Mouse (Mus musculus) kidney, postnatal 0 days (tissue): ENCODE measurements at regions not wholly inside any gene's neighbourhood (a gene's known extent, or its start where the extent isn't known, plus 50 kb on each side); places are given as distances from the start of the nearest gene placed in this dataset.

Source experiments
- ATAC-seq: fragments of 200-750 bp; cut with Nextera tagmentation; replicated peaks from 2 replicates; pipeline ENCODE4 v1.8.0; 2017; ENCODE audit warnings: low read depth, moderate number of reproducible peaks, moderate TSS enrichment, moderate library complexity; ENCODE audit not compliant: low FRiP score
- DNase-seq: peaks from one replicate; pipeline ENCODE4 v3.0.0-alpha.2; 2016; ENCODE audit warnings: low spot score
- H3K27ac ChIP-seq: fragments of 300-500 bp; sonication (generic); 2 replicates; pipeline ENCODE4 v1.5.1; 2014; ENCODE audit warnings: mild to moderate bottlenecking
- H3K27me3 ChIP-seq: fragments of 300-500 bp; sonication (generic); 2 replicates; pipeline ENCODE4 v1.6.1; 2014; ENCODE audit warnings: low read length, mixed read lengths; ENCODE audit not compliant: insufficient read depth
- H3K36me3 ChIP-seq: fragments of 300-500 bp; sonication (generic); 2 replicates; pipeline ENCODE4 v1.6.1; 2014; ENCODE audit warnings: low read length, mixed read lengths; ENCODE audit not compliant: insufficient read depth
- H3K4me1 ChIP-seq: fragments of 300-500 bp; sonication (generic); replicated peaks from 2 replicates; pipeline ENCODE4 v1.6.1; 2014; ENCODE audit warnings: antibody characterized with exemption, low read length, mixed read lengths; ENCODE audit not compliant: insufficient read depth
- H3K4me2 ChIP-seq: fragments of 300-500 bp; sonication (generic); 2 replicates; pipeline ENCODE4 v1.6.1; 2014; ENCODE audit warnings: mild to moderate bottlenecking, low read length, moderate library complexity, mixed read lengths
- H3K4me3 ChIP-seq: fragments of 300-500 bp; sonication (generic); replicated peaks from 2 replicates; pipeline ENCODE4 v1.5.1; 2014; ENCODE audit warnings: low read depth, low read length
- H3K9ac ChIP-seq: fragments of 300-500 bp; sonication (generic); 2 replicates; pipeline ENCODE4 v1.6.1; 2014; ENCODE audit warnings: low read depth, low read length
- H3K9me3 ChIP-seq: fragments of 300-500 bp; sonication (generic); replicated peaks from 2 replicates; pipeline ENCODE4 v1.6.1; 2016; ENCODE audit warnings: low read length, inconsistent platforms, mixed read lengths
- CTCF ChIP-seq: IDR thresholded peaks from 2 replicates; pipeline ENCODE4 v1.5.1; 2016; ENCODE audit warnings: antibody characterized with exemption, low read depth, mild to moderate bottlenecking, moderate library complexity
- WGBS: fragments of 180-500 bp; shearing (Covaris S2); extraction: QIAGEN DNeasy Blood & Tissue Kit; methylation state at CpG from one replicate; pipeline ENCODE4 v1.1.7; 2014; 5-methylcytosine and 5-hydroxymethylcytosine counted together

DNA sequence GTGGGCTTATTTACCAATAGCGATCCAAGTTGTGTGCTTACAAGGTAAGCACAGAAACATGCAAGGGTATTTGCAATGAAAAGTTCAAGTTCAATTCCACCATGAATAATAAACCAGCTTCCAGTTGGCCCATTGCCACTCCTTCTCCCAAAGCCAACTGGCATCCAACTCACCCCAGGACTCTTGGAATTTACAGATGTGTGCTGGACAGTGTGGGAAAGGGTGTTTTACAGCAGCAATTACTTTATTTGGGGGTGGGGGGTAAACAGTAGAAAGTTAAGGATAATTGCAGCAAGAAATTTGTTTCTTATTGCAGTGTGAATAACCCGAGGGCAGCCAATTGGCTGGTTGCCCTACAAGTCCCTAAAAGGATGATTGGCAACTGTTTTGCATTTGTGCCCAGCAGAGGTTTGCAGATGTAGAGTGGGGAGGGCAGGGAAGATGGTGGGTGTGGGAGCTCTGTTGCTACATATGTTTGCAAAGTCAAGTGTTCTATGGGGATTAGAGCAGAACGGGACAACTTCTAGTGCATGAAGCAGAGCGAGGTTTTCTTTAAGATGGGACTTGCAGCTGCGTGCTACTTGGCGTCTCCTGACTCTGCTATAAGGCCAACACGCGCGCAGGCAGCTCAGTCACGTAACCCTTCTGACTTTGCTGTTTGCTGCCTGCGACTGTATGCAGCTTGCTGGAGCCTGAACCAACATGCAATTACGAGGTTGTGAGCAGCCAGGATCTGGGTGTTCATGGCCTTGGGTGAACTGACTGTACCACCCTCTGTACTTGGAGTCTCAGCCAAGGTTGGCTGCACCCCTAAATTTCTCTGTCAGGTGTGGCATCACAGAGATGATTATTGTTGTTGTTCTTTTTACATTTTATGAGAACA is 271.9 kb downstream of the Map2k6 start:
- Histone ChIP-seq H3K27ac (no peak overlapping the region), H3K9me3 (no peaks in the 10 kb centered on the region), H3K4me3 (no peak overlapping the region), H3K9ac (no peak overlapping the region), H3K4me2 (no peak overlapping the region), H3K27me3 (no peaks in the 10 kb centered on the region), H3K4me1 (no peaks in the 10 kb centered on the region), H3K36me3 (no peaks in the 10 kb centered on the region)
- TF ChIP-seq CTCF, result no peak
- DNase-seq, result no peak
- ATAC-seq, result no peak
- WGBS, result 78% methylated on average over 12 of the region's 12 CpGs

DNA sequence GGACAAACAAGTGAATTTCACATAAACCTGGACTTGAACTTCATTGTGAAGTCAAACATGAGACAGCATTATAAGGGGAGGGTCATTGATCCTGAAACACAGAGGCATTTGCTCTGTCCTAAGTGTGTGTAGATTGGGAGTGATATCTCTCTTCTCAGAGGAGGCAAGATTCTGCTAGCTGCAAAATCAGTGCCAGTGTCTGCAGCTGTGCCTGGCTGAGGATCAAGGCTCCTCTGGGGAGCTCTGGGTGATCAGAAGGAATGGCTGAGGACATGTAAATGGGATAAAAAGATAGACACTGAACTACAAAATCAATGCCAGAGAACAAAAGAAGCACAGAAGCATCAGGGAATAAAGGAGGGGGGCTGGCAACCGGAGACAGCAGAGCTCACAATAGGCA is 274.0 kb downstream of the Map2k6 start:
- H3K27me3 ChIP-seq, result no peaks in the 10 kb centered on the region
- no peaks in the 10 kb centered on the region for H3K36me3 ChIP-seq
- H3K9me3 ChIP-seq, result no peaks in the 10 kb centered on the region
- H3K27ac ChIP-seq, result no peak overlapping the region
- no peaks in the 10 kb centered on the region for H3K4me1 ChIP-seq
- TF ChIP-seq CTCF, result no peak
- DNase-seq (no peak), ATAC-seq (no peak)
- no peak overlapping the region for H3K4me2 ChIP-seq
- H3K9ac ChIP-seq, result no peak overlapping the region
- WGBS, result 73% methylated on average over 1 of the region's 1 CpGs
- H3K4me3 ChIP-seq, result no peak overlapping the region

GRCm38 (mm10) chr11:110692824-110693223 is 275.0 kb upstream of the Kcnj16 start:
- Histone ChIP-seq H3K4me2 (no peak overlapping the region), H3K27me3 (no peaks in the 10 kb centered on the region), H3K4me3 (no peak overlapping the region), H3K9me3 (no peaks in the 10 kb centered on the region), H3K4me1 (no peaks in the 10 kb centered on the region), H3K27ac (no peak overlapping the region), H3K9ac (no peak overlapping the region), H3K36me3 (no peaks in the 10 kb centered on the region)
- TF ChIP-seq CTCF, result no peak
- WGBS, result 88% methylated on average over 4 of the region's 4 CpGs
- ATAC-seq (no peak), DNase-seq (no peak)

- no peaks in the 10 kb centered on the region for H3K9me3 ChIP-seq
- no peak for TF ChIP-seq CTCF
- WGBS, result 68% methylated on average over 6 of the region's 6 CpGs
- no peak overlapping the region for H3K4me2 ChIP-seq
- no peak for DNase-seq
- H3K4me3 ChIP-seq, result no peak overlapping the region
- H3K9ac ChIP-seq, result no peak overlapping the region
- H3K27me3 ChIP-seq, result no peaks in the 10 kb centered on the region
- no peak for ATAC-seq
- H3K27ac ChIP-seq, result no peak overlapping the region
- no peaks in the 10 kb centered on the region for H3K4me1 ChIP-seq
- H3K36me3 ChIP-seq, result no peaks in the 10 kb centered on the region
Observed at GRCm38 (mm10) chr11:110697067-110697466, 270.8 kb upstream of the Kcnj16 start.

DNA sequence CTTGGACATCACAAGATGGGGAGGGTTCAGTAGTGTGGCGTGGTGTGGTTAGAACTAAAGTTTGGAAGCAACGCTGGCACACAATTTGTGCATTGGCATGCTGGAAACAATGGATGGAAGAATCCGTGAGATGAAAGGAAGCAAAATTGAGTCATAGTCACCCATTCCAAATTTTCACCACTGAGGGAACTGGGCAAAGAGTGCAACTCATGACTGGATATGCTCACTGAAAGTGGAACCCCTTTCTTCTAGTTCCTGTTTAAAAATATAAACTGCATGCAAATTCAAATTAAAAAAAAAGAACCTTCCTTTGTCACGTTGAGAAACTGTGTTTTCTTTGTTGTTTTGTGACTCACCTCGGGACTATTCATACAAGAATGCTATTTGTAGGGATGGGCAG is 269.5 kb upstream of the Kcnj16 start:
- DNase-seq (no peak), ATAC-seq (no peak)
- WGBS, result 78% methylated on average over 5 of the region's 5 CpGs
- H3K4me1 ChIP-seq, result no peaks in the 10 kb centered on the region
- no peaks in the 10 kb centered on the region for H3K36me3 ChIP-seq
- H3K27ac ChIP-seq, result no peak overlapping the region
- H3K9ac ChIP-seq, result no peak overlapping the region
- no peaks in the 10 kb centered on the region for H3K9me3 ChIP-seq
- H3K4me2 ChIP-seq, result no peak overlapping the region
- H3K27me3 ChIP-seq, result no peaks in the 10 kb centered on the region
- no peak for TF ChIP-seq CTCF
- no peak overlapping the region for H3K4me3 ChIP-seq

DNA sequence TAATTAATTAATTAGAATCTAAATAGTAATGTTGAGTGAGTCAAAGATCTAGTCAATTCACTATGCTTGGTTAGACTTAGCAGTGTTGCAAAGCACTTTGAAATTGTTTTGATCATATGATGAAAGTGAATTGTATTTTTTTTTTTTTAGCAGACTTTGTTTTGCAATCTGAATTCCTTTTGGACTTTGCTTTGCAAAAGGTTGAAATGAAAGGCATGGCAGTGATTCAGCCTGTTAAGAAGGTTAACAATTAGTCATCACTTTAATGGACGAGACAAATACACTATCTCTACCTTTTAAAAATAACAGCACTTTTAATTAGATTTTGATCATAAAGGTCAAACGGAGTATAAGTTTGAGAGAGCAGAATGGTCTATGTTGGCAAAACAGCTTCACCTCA is 266.9 kb upstream of the Kcnj16 start:
- Histone ChIP-seq H3K27me3 (no peaks in the 10 kb centered on the region), H3K4me2 (no peak overlapping the region), H3K4me1 (no peaks in the 10 kb centered on the region), H3K36me3 (no peaks in the 10 kb centered on the region), H3K4me3 (no peak overlapping the region), H3K9ac (no peak overlapping the region), H3K9me3 (no peaks in the 10 kb centered on the region), H3K27ac (no peak overlapping the region)
- 83% methylated on average over 2 of the region's 2 CpGs for WGBS
- TF ChIP-seq CTCF, result no peak
- no peak for DNase-seq
- no peak for ATAC-seq
